Mouse (Mus musculus) myocyte (in vitro differentiated cells): ENCODE measurements at regions not wholly inside any gene's neighbourhood (a gene's known extent, or its start where the extent isn't known, plus 50 kb on each side); places are given as distances from the start of the nearest gene placed in this dataset.

Experiments
- H3K27me3 ChIP-seq: one replicate; pipeline ENCODE4 v1.6.1; 2011; ENCODE audit not compliant: control insufficient read depth, insufficient read depth, insufficient read length
- H3K36me3 ChIP-seq: one replicate; pipeline ENCODE4 v1.6.1; 2011; ENCODE audit not compliant: control insufficient read depth, insufficient read depth
- H3K4me2 ChIP-seq: one replicate; pipeline ENCODE4 v1.6.1; 2011; ENCODE audit warnings: low read depth, control low read depth
- H3K4me3 ChIP-seq: one replicate; pipeline ENCODE4 v1.5.1; 2011; ENCODE audit warnings: mild to moderate bottlenecking, control low read depth, moderate library complexity
- H3K79me2 ChIP-seq: one replicate; pipeline ENCODE4 v1.6.1; 2011; ENCODE audit not compliant: control insufficient read depth, insufficient read depth
- H3ac ChIP-seq: one replicate; pipeline ENCODE4 v1.6.1; 2011; ENCODE audit not compliant: control insufficient read depth, insufficient read length
- CEBPB ChIP-seq: IDR thresholded peaks from 2 replicates; pipeline ENCODE4 v1.6.1; 2011; ENCODE audit warnings: mild to moderate bottlenecking, moderate library complexity; ENCODE audit not compliant: poor library complexity, insufficient read depth, severe bottlenecking
- E2F4 ChIP-seq: IDR thresholded peaks from one replicate; pipeline ENCODE4 v1.6.1; 2011; ENCODE audit warnings: mild to moderate bottlenecking, control low read depth, moderate library complexity; ENCODE audit not compliant: insufficient read depth
- MAX ChIP-seq: IDR thresholded peaks from one replicate; pipeline ENCODE4 v1.6.1; 2011; ENCODE audit warnings: low read depth, mild to moderate bottlenecking, control low read depth
- MYOD1 ChIP-seq, 3 experiments: IDR thresholded peaks; one replicate each; pipeline ENCODE4 v1.6.1; 2011; ENCODE audit warnings: control low read depth in 2 of 3, low read depth in 2 of 3, mild to moderate bottlenecking in 2 of 3, moderate library complexity in 1 of 3; ENCODE audit not compliant: insufficient read length in 2 of 3, control insufficient read depth in 1 of 3
- MYOG ChIP-seq, 3 experiments: IDR thresholded peaks; one replicate each; pipeline ENCODE4 v1.6.1; 2011; ENCODE audit warnings: control low read depth in 2 of 3, low read depth in 2 of 3, mild to moderate bottlenecking in 2 of 3; ENCODE audit not compliant: insufficient read length in 2 of 3, control insufficient read depth in 1 of 3, insufficient read depth in 1 of 3
- POLR2A ChIP-seq: IDR thresholded peaks from one replicate; pipeline ENCODE4 v1.6.1; 2011; ENCODE audit warnings: low read depth, mild to moderate bottlenecking, control low read depth, moderate library complexity; ENCODE audit not compliant: insufficient read length
- POLR2AphosphoS2 ChIP-seq: IDR thresholded peaks from one replicate; pipeline ENCODE4 v1.6.1; 2011; ENCODE audit warnings: low read depth, control low read depth; ENCODE audit not compliant: insufficient read length
- REST ChIP-seq: IDR thresholded peaks from one replicate; pipeline ENCODE4 v1.6.1; 2011; ENCODE audit warnings: mild to moderate bottlenecking, control low read depth, moderate library complexity; ENCODE audit not compliant: insufficient read depth, insufficient read length
- SRF ChIP-seq: IDR thresholded peaks from one replicate; pipeline ENCODE4 v1.6.1; 2011; ENCODE audit warnings: low read depth; ENCODE audit not compliant: control insufficient read depth, insufficient read length
- TCF12 ChIP-seq: IDR thresholded peaks from one replicate; pipeline ENCODE4 v1.6.1; 2011; ENCODE audit warnings: mild to moderate bottlenecking, control low read depth; ENCODE audit not compliant: poor library complexity, insufficient read depth, severe bottlenecking
- TCF3 ChIP-seq: IDR thresholded peaks from one replicate; pipeline ENCODE4 v1.6.1; 2011; ENCODE audit warnings: low read depth, control low read depth; ENCODE audit not compliant: insufficient read length
- USF1 ChIP-seq: IDR thresholded peaks from one replicate; pipeline ENCODE4 v1.6.1; 2011; ENCODE audit warnings: low read depth, mild to moderate bottlenecking, control low read depth, moderate library complexity

- no peaks in the 10 kb centered on the region for H3K27me3 ChIP-seq
- H3K36me3 ChIP-seq = no peaks in the 10 kb centered on the region
- H3ac ChIP-seq = no peak overlapping the region
- TF ChIP-seq SRF (no peak), MAX (no peak), TCF12 (peak; percentile 96), MYOG (IDR thresholded peaks at IDR 0.05; ENCODE audit: control insufficient read depth in 1 of 3, insufficient read depth in 1 of 3, insufficient read length in 2 of 3, low read depth in 2 of 3) (peak; percentile 56 to 88 (median 76)), MYOD1 (IDR thresholded peaks at IDR 0.05; ENCODE audit: control insufficient read depth in 1 of 3, insufficient read length in 2 of 3, low read depth in 2 of 3) (peak; percentile 79 to 96 (median 95)), REST (no peak), CEBPB (no peak), TCF3 (peak; percentile 92), POLR2AphosphoS2 (no peak), USF1 (no peak), E2F4 (no peak), POLR2A (no peak)
- H3K4me3 ChIP-seq = no peak overlapping the region
- no peak overlapping the region for H3K4me2 ChIP-seq
- H3K79me2 ChIP-seq = no peaks in the 10 kb centered on the region
Observed at GRCm38 (mm10) chr16:30136849-30137248, 72.7 kb downstream of the Hes1 start.

GRCm38 (mm10) chr16:30137812-30138211, 73.6 kb downstream of the Hes1 start:
- Histone ChIP-seq H3K79me2 (no peaks in the 10 kb centered on the region), H3K4me3 (no peak overlapping the region), H3ac (no peak overlapping the region), H3K36me3 (no peaks in the 10 kb centered on the region), H3K4me2 (no peak overlapping the region), H3K27me3 (no peaks in the 10 kb centered on the region)
- TF ChIP-seq POLR2A (no peak), E2F4 (no peak), USF1 (no peak), CEBPB (no peak), POLR2AphosphoS2 (no peak), MYOG (IDR thresholded peaks at IDR 0.05; ENCODE audit: control insufficient read depth in 1 of 3, insufficient read depth in 1 of 3, insufficient read length in 2 of 3, low read depth in 2 of 3) (no peak), MYOD1 (IDR thresholded peaks at IDR 0.05; ENCODE audit: control insufficient read depth in 1 of 3, insufficient read length in 2 of 3, low read depth in 2 of 3) (no peak), TCF3 (no peak), REST (no peak), SRF (no peak), TCF12 (no peak)

GRCm38 (mm10) chr16:30144818-30145464, 80.8 kb downstream of the Hes1 start:
- Histone ChIP-seq H3K4me3 (no peak overlapping the region), H3K27me3 (no peaks in the 10 kb centered on the region), H3K79me2 (no peaks in the 10 kb centered on the region), H3K36me3 (no peaks in the 10 kb centered on the region), H3K4me2 (peak overlapping the region; percentile 48), H3ac (no peak overlapping the region)
- no peak for TF ChIP-seq USF1

GRCm38 (mm10) chr16:30145465-30146207, 81.5 kb downstream of the Hes1 start:
- Histone ChIP-seq H3K4me2 (peak overlapping the region; percentile 48), H3K79me2 (no peaks in the 10 kb centered on the region), H3K36me3 (no peaks in the 10 kb centered on the region), H3K27me3 (no peaks in the 10 kb centered on the region), H3ac (no peak overlapping the region), H3K4me3 (no peak overlapping the region)
- TF ChIP-seq TCF12 = no peak
- no peak for TF ChIP-seq E2F4
- no peak for TF ChIP-seq POLR2A
- TF ChIP-seq MYOG (IDR thresholded peaks at IDR 0.05; ENCODE audit: control insufficient read depth in 1 of 3, insufficient read depth in 1 of 3, insufficient read length in 2 of 3, low read depth in 2 of 3) = peak in 1 of 3 experiments; percentile 16
- no peak for TF ChIP-seq SRF
- no peak for TF ChIP-seq USF1
- TF ChIP-seq MYOD1 (IDR thresholded peaks at IDR 0.05; ENCODE audit: control insufficient read depth in 1 of 3, insufficient read length in 2 of 3, low read depth in 2 of 3) = peak in 1 of 3 experiments; percentile 15

GRCm38 (mm10) chr16:30146208-30146525, 82.0 kb downstream of the Hes1 start:
- H3K27me3 ChIP-seq = no peaks in the 10 kb centered on the region
- H3ac ChIP-seq = no peak overlapping the region
- no peak for TF ChIP-seq TCF3
- no peak for TF ChIP-seq SRF
- no peak for TF ChIP-seq POLR2A
- no peak for TF ChIP-seq MAX
- TF ChIP-seq TCF12 = no peak
- TF ChIP-seq USF1 = no peak
- TF ChIP-seq E2F4 = no peak
- TF ChIP-seq MYOD1 (IDR thresholded peaks at IDR 0.05; ENCODE audit: control insufficient read depth in 1 of 3, insufficient read length in 2 of 3, low read depth in 2 of 3) = no peak
- TF ChIP-seq CEBPB = no peak
- TF ChIP-seq POLR2AphosphoS2 = no peak
- no peak for TF ChIP-seq MYOG (IDR thresholded peaks at IDR 0.05; ENCODE audit: control insufficient read depth in 1 of 3, insufficient read depth in 1 of 3, insufficient read length in 2 of 3, low read depth in 2 of 3)
- no peak for TF ChIP-seq REST
- H3K4me2 ChIP-seq = no peak overlapping the region
- H3K79me2 ChIP-seq = no peaks in the 10 kb centered on the region
- no peak overlapping the region for H3K4me3 ChIP-seq
- H3K36me3 ChIP-seq = no peaks in the 10 kb centered on the region
